Mouse (Mus musculus) myocyte (in vitro differentiated cells): ENCODE measurements around the gene Nprl2. TPM values are rescaled to one million over a fixed set of nuclear protein-coding genes. Genes with fewer than 3 reads are reported as not detected.

Experiments used
- H3K27me3 ChIP-seq: one replicate; pipeline ENCODE4 v1.6.1; 2011; ENCODE audit not compliant: control insufficient read depth, insufficient read depth, insufficient read length
- H3K36me3 ChIP-seq: one replicate; pipeline ENCODE4 v1.6.1; 2011; ENCODE audit not compliant: control insufficient read depth, insufficient read depth
- H3K4me2 ChIP-seq: one replicate; pipeline ENCODE4 v1.6.1; 2011; ENCODE audit warnings: low read depth, control low read depth
- H3K4me3 ChIP-seq: one replicate; pipeline ENCODE4 v1.5.1; 2011; ENCODE audit warnings: mild to moderate bottlenecking, control low read depth, moderate library complexity
- H3K79me2 ChIP-seq: one replicate; pipeline ENCODE4 v1.6.1; 2011; ENCODE audit not compliant: control insufficient read depth, insufficient read depth
- H3ac ChIP-seq: one replicate; pipeline ENCODE4 v1.6.1; 2011; ENCODE audit not compliant: control insufficient read depth, insufficient read length
- CEBPB ChIP-seq: IDR thresholded peaks from 2 replicates; pipeline ENCODE4 v1.6.1; 2011; ENCODE audit warnings: mild to moderate bottlenecking, moderate library complexity; ENCODE audit not compliant: poor library complexity, insufficient read depth, severe bottlenecking
- E2F4 ChIP-seq: IDR thresholded peaks from one replicate; pipeline ENCODE4 v1.6.1; 2011; ENCODE audit warnings: mild to moderate bottlenecking, control low read depth, moderate library complexity; ENCODE audit not compliant: insufficient read depth
- MAX ChIP-seq: IDR thresholded peaks from one replicate; pipeline ENCODE4 v1.6.1; 2011; ENCODE audit warnings: low read depth, mild to moderate bottlenecking, control low read depth
- MYOD1 ChIP-seq, 3 experiments: IDR thresholded peaks; one replicate each; pipeline ENCODE4 v1.6.1; 2011; ENCODE audit warnings: control low read depth in 2 of 3, low read depth in 2 of 3, mild to moderate bottlenecking in 2 of 3, moderate library complexity in 1 of 3; ENCODE audit not compliant: insufficient read length in 2 of 3, control insufficient read depth in 1 of 3
- MYOG ChIP-seq, 3 experiments: IDR thresholded peaks; one replicate each; pipeline ENCODE4 v1.6.1; 2011; ENCODE audit warnings: control low read depth in 2 of 3, low read depth in 2 of 3, mild to moderate bottlenecking in 2 of 3; ENCODE audit not compliant: insufficient read length in 2 of 3, control insufficient read depth in 1 of 3, insufficient read depth in 1 of 3
- POLR2A ChIP-seq: IDR thresholded peaks from one replicate; pipeline ENCODE4 v1.6.1; 2011; ENCODE audit warnings: low read depth, mild to moderate bottlenecking, control low read depth, moderate library complexity; ENCODE audit not compliant: insufficient read length
- POLR2AphosphoS2 ChIP-seq: IDR thresholded peaks from one replicate; pipeline ENCODE4 v1.6.1; 2011; ENCODE audit warnings: low read depth, control low read depth; ENCODE audit not compliant: insufficient read length
- REST ChIP-seq: IDR thresholded peaks from one replicate; pipeline ENCODE4 v1.6.1; 2011; ENCODE audit warnings: mild to moderate bottlenecking, control low read depth, moderate library complexity; ENCODE audit not compliant: insufficient read depth, insufficient read length
- SRF ChIP-seq: IDR thresholded peaks from one replicate; pipeline ENCODE4 v1.6.1; 2011; ENCODE audit warnings: low read depth; ENCODE audit not compliant: control insufficient read depth, insufficient read length
- TCF12 ChIP-seq: IDR thresholded peaks from one replicate; pipeline ENCODE4 v1.6.1; 2011; ENCODE audit warnings: mild to moderate bottlenecking, control low read depth; ENCODE audit not compliant: poor library complexity, insufficient read depth, severe bottlenecking
- TCF3 ChIP-seq: IDR thresholded peaks from one replicate; pipeline ENCODE4 v1.6.1; 2011; ENCODE audit warnings: low read depth, control low read depth; ENCODE audit not compliant: insufficient read length
- USF1 ChIP-seq: IDR thresholded peaks from one replicate; pipeline ENCODE4 v1.6.1; 2011; ENCODE audit warnings: low read depth, mild to moderate bottlenecking, control low read depth, moderate library complexity
- polyA plus RNA-seq: library from polyadenylated mRNA; unstranded; fragments of >200 nt; fragmentation: generic; extraction: Trizol; gene quantifications from one replicate; pipeline ENCODE4 v1.2.1, GENCODE M21; 2012; ENCODE audit warnings: missing spikeins

Nprl2 gene
- polyA plus RNA-seq, 1 experiment: 24.6 TPM

DNA sequence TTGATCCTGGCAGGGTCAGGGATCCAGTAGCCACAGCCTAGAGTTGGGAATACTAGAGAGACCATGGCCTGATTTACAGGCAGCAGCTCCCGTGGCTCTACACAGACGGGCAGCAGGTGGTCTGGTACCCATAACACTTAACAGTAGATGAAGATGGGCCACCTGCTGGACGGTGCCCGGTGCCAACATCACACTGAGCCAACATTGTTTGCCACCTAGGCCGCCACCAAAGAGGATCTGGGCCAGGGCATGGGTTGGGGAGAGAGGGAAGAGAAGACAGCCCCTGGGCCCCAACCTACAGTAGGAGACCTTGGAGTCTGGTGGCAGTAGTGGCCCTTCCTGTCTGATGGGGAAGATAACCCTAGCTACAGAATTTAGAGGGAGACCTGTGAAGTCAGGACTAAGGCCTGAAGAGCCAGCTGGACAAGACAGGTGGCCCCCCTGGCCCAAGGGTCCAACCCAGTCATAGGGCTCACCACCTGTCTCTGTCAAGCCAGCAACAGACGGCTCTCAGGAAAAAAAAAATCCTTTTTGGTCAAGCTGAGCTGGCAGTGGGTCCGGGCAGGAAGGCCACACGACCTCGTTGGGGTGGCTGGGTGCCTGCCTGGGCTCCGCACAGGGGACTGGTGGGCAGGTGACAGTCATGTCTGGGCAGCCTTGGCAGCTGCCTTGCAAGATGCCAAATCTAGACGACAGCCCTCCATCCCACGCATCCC lies 39.7 kb upstream of the Nprl2 start:
- Histone ChIP-seq H3K36me3 (no peaks in the 10 kb centered on the region), H3ac (no peak overlapping the region), H3K4me3 (no peak overlapping the region), H3K4me2 (no peak overlapping the region), H3K79me2 (no peaks in the 10 kb centered on the region), H3K27me3 (peaks cover 44% of the 10 kb centered on the region)
- TF ChIP-seq MYOG (IDR thresholded peaks at IDR 0.05; ENCODE audit: control insufficient read depth in 1 of 3, insufficient read depth in 1 of 3, insufficient read length in 2 of 3, low read depth in 2 of 3) (peak in 1 of 3 experiments; percentile 36), MYOD1 (IDR thresholded peaks at IDR 0.05; ENCODE audit: control insufficient read depth in 1 of 3, insufficient read length in 2 of 3, low read depth in 2 of 3) (peak in 2 of 3 experiments; percentile 11 to 83), TCF12 (no peak), USF1 (no peak)

DNA sequence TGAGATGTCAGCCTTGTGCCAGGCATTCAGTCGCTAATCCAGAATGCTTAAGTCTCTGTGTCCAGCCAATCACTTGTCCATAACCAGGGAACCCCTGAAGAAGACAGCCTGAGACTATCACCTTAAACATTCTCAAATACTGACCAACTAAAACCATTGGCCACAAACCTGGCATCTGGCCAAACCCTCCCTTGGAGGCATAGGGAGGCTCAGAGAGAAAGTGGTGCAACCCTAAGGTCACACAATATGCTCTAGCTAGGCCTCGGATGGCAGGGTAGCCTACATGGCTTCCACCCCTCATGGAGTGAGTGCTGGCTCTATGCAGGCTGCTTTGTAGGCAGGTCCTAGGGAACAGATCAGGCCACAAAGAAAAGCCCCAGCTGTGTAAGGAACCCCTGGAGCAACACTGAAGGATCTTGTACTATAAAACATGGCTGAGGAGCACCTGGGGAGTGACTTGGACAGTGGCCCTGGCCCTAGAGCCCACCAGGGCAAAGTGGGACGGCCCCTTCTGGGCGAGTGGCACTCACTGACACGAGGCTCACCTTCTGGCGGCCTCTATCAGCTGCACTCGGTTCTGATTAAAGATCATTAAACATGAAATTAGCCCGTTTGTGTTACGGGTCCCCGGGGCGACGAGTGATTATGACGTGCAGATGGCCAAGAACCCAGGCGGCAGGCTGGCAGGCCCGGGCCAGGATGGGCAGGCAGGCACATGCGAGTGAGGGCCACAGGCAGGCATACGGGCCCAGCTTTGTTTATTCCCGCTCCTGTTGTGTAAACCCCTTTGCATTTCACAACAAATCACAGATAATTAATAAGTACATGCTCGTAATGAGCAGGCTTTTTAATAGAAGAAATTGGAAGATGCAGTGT lies 37.1 kb upstream of the Nprl2 start:
- peaks cover 43% of the 10 kb centered on the region for H3K27me3 ChIP-seq
- TF ChIP-seq E2F4: no peak
- TF ChIP-seq MYOD1 (IDR thresholded peaks at IDR 0.05; ENCODE audit: control insufficient read depth in 1 of 3, insufficient read length in 2 of 3, low read depth in 2 of 3): no peak
- no peak for TF ChIP-seq TCF12
- no peak for TF ChIP-seq MAX
- no peak for TF ChIP-seq USF1
- no peak for TF ChIP-seq CEBPB
- no peak for TF ChIP-seq POLR2AphosphoS2
- no peak for TF ChIP-seq TCF3
- TF ChIP-seq POLR2A: no peak
- TF ChIP-seq MYOG (IDR thresholded peaks at IDR 0.05; ENCODE audit: control insufficient read depth in 1 of 3, insufficient read depth in 1 of 3, insufficient read length in 2 of 3, low read depth in 2 of 3): no peak
- no peak for TF ChIP-seq SRF
- TF ChIP-seq REST: no peak

DNA sequence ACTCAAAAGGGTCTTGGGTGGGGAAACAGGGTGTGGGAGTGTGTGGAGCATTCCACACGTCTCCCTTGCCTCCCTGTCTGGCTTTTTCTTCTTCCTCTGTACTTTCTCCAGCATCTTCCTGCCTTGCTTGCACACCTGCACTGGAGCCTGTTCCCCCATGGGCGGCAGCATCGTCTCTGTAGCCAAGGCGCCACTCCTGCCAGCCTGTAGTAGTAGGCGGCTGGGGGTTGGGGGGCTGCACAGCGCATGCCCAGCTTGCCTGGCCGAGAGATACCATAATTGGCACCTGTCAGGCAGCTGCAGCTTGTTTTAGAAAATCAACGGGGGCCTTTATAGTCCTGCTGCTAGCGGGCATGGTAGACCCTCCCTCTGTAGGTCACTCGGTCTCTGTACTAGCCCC lies 33.8 kb upstream of the Nprl2 start:
- no peak overlapping the region for H3ac ChIP-seq
- no peaks in the 10 kb centered on the region for H3K36me3 ChIP-seq
- no peaks in the 10 kb centered on the region for H3K79me2 ChIP-seq
- peaks cover 64% of the 10 kb centered on the region for H3K27me3 ChIP-seq
- H3K4me3 ChIP-seq: no peak overlapping the region
- H3K4me2 ChIP-seq: no peak overlapping the region
- TF ChIP-seq REST (no peak), POLR2A (no peak), TCF12 (no peak), CEBPB (no peak), TCF3 (no peak), MYOD1 (IDR thresholded peaks at IDR 0.05; ENCODE audit: control insufficient read depth in 1 of 3, insufficient read length in 2 of 3, low read depth in 2 of 3) (no peak), MYOG (IDR thresholded peaks at IDR 0.05; ENCODE audit: control insufficient read depth in 1 of 3, insufficient read depth in 1 of 3, insufficient read length in 2 of 3, low read depth in 2 of 3) (no peak), USF1 (no peak), MAX (no peak), SRF (no peak)

More for the DNA sequence above, 37.1 kb upstream of the Nprl2 start:
- H3K4me3 ChIP-seq: no peak overlapping the region
- H3K79me2 ChIP-seq: no peaks in the 10 kb centered on the region
- no peak overlapping the region for H3ac ChIP-seq
- H3K36me3 ChIP-seq: no peaks in the 10 kb centered on the region
- no peak overlapping the region for H3K4me2 ChIP-seq

DNA sequence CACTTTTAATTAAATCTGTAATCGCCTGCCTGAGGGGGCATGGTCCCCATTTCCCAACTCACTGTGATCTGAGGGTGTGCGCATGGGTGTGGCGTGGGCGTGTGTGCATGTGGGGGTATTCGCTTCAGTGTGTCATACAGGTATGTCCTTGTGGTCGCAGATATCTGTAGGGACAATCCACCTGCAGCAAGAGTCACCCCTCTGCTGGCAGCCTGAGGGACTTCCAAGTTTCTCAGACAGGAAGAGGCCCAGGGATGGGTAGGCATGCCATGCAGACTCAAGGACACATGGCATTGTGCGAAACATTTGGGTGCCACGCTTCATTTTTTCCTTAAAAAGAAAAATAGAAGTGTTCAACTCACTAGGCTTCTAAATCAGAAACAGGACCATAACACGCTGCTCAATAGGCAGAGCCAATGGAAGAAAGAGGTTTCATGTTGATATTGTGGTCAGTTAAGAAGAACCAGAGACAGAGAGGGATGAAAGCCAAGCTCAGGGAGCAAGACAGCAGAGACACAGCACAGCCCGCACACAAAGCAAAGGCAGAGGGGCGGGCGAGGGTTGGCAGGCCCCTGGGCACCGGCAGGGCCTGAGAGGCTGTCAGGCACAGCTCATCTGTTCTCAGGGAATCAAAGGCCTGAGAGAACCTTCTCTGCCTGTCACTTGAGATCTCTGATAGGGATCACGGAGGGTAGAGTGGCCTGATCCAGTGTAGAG lies 31.5 kb upstream of the Nprl2 start:
- Histone ChIP-seq H3K4me2 (no peak overlapping the region), H3K36me3 (no peaks in the 10 kb centered on the region)

More for the DNA sequence above, 31.5 kb upstream of the Nprl2 start:
- Histone ChIP-seq H3K4me3 (no peak overlapping the region), H3K79me2 (no peaks in the 10 kb centered on the region), H3ac (no peak overlapping the region), H3K27me3 (peaks cover 67% of the 10 kb centered on the region)
- TF ChIP-seq POLR2A (no peak), MAX (no peak), TCF12 (no peak), TCF3 (no peak), MYOG (IDR thresholded peaks at IDR 0.05; ENCODE audit: control insufficient read depth in 1 of 3, insufficient read depth in 1 of 3, insufficient read length in 2 of 3, low read depth in 2 of 3) (no peak), MYOD1 (IDR thresholded peaks at IDR 0.05; ENCODE audit: control insufficient read depth in 1 of 3, insufficient read length in 2 of 3, low read depth in 2 of 3) (no peak), USF1 (no peak), SRF (no peak), CEBPB (no peak), E2F4 (no peak), REST (no peak), POLR2AphosphoS2 (no peak)
